Comparison of ENCODE assay signal across 15 mouse cellular contexts in the genomic region with DNA sequence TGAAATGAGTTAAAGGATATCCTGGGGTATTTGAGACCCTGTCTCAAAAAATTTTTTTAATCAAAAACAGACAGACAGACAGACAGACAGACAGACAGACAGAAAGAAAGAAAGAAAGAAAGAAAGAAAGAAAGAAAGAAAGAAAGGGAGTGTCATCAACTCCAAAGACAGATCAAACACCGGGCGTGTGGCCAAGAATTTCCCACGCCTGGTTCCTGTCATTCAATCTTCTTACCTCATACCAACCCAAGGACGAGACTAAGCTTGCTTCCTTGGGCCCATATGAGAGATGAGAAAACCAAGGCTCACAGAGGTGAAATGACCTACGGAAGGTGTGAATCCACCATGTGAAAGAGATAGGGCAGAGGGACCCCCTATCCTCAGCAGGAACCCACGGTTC.
"Had no signal": no experiment of that assay in that cellular context is flagged by ENCODE, and none has a peak within 500 bp of the region (broad histone marks: within the 10 kb centered on the region; RNA-seq: fewer than 3 reads in every experiment).

No protein-coding gene starts in this region.

- H3K4me3 ChIP-seq: kidney, embryonic 15.5 days; limb, embryonic 13.5 days; liver, embryonic 15.5 days; lung, embryonic 15.5 days; neural tube, embryonic 12.5 days; stomach, embryonic 15.5 days had no signal

- H3K9me3 ChIP-seq: kidney, embryonic 15.5 days; limb, embryonic 13.5 days; liver, embryonic 15.5 days; lung, embryonic 15.5 days; neural tube, embryonic 12.5 days; stomach, embryonic 15.5 days had no signal

- H3K4me1 ChIP-seq: liver, embryonic 15.5 days had no signal

- H3K9ac ChIP-seq: kidney, embryonic 15.5 days; limb, embryonic 13.5 days; liver, embryonic 15.5 days; lung, embryonic 15.5 days; neural tube, embryonic 12.5 days; stomach, embryonic 15.5 days had no signal

- H3K27ac ChIP-seq: limb, embryonic 13.5 days; liver, embryonic 15.5 days; lung, embryonic 15.5 days; neural tube, embryonic 12.5 days; stomach, embryonic 15.5 days had no signal

- H3K4me2 ChIP-seq: limb, embryonic 13.5 days; liver, embryonic 11.5 days; liver, embryonic 15.5 days; lung, embryonic 15.5 days; neural tube, embryonic 12.5 days; stomach, embryonic 15.5 days had no signal

- DNase-seq: kidney, adult 18-20 months; kidney, postnatal 14 days; layer of hippocampus, adult 9-11 months; layer of hippocampus, postnatal 36 days; midbrain, embryonic 14.5 days; right cerebral cortex, postnatal 14 days; thymus, adult 2 months; thymus, postnatal 25 days had no signal

- H3K27me3 ChIP-seq: liver, embryonic 15.5 days; neural tube, embryonic 12.5 days; stomach, embryonic 15.5 days had no signal

- H3K36me3 ChIP-seq: kidney, embryonic 15.5 days; limb, embryonic 13.5 days; liver, embryonic 15.5 days; lung, embryonic 15.5 days; neural tube, embryonic 12.5 days; stomach, embryonic 15.5 days had no signal
